In the genomic region with DNA sequence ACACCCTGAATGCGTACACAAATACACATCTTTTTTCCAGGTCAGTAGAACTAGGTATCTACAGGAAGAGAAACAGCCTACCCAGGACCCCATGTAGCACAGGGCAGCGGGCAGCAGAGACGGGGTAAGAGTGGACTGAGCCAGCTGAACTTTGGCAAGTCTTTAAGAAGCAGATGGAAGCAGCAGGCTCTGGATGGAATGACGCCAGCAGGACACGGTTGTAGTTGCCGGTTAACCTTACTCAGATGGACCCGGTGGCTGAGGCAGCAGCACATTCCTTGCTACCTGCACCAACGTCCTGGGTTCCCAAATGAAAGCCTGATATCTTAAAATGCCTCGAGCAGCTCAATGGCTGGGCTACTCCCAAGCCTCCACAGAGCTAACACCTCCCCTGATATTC, we compare ENCODE assay signal across 10 mouse cellular contexts. TPM values are rescaled to one million over a fixed set of nuclear protein-coding genes. Genes with fewer than 3 reads are reported as not detected.
DNase-seq lines count a peak whose midpoint lies in the region; ATAC-seq and TF ChIP-seq lines count a peak whose summit lies in the region.
"Had no signal": no experiment of that assay in that cellular context is flagged by ENCODE, and none has a peak within 500 bp of the region (broad histone marks: within the 10 kb centered on the region; RNA-seq: fewer than 3 reads in every experiment).

No protein-coding gene starts in this region.

- H3K4me2 ChIP-seq in midbrain, postnatal 0 days (ENCODE audit: low read depth, low read length, poor library complexity, severe bottlenecking) = no peak overlapping the region
- H3K4me2 ChIP-seq in midbrain, embryonic 16.5 days (ENCODE audit: low read length) = no peak overlapping the region
- no peak overlapping the region for H3K4me2 ChIP-seq in intestine, postnatal 0 days (replicated peaks; ENCODE audit: low read depth)
- H3K4me2 ChIP-seq: liver, embryonic 15.5 days had no signal

- WGBS in midbrain, postnatal 0 days = 61% methylated on average over 9 of the region's 9 CpGs
- 69% methylated on average over 9 of the region's 9 CpGs for WGBS in midbrain, embryonic 16.5 days
- WGBS in intestine, postnatal 0 days = 74% methylated on average over 9 of the region's 9 CpGs

- peaks cover 16% of the 10 kb centered on the region for H3K36me3 ChIP-seq in midbrain, postnatal 0 days (ENCODE audit: insufficient read depth, low read length)
- peaks cover 17% of the 10 kb centered on the region for H3K36me3 ChIP-seq in midbrain, embryonic 16.5 days (ENCODE audit: control insufficient read depth, insufficient read depth, low read length)
- H3K36me3 ChIP-seq in intestine, postnatal 0 days (ENCODE audit: control insufficient read depth, insufficient read depth) = peaks cover 34% of the 10 kb centered on the region

- H3K27ac ChIP-seq in midbrain, postnatal 0 days (ENCODE audit: low read depth, low read length) = no peak overlapping the region
- no peak overlapping the region; the same call in 1 of the 2 replicates for H3K27ac ChIP-seq in midbrain, embryonic 16.5 days (ENCODE audit: low read length)
- no peak overlapping the region for H3K27ac ChIP-seq in intestine, postnatal 0 days (ENCODE audit: low read depth, low read length)
- H3K27ac ChIP-seq: liver, embryonic 15.5 days had no signal

- TF ChIP-seq CTCF in midbrain, postnatal 0 days (IDR thresholded peaks at IDR 0.05) = no peak
- no peak for TF ChIP-seq CTCF in intestine, postnatal 0 days (IDR thresholded peaks at IDR 0.05; ENCODE audit: low read depth)

- no peaks in the 10 kb centered on the region for H3K9me3 ChIP-seq in midbrain, postnatal 0 days (ENCODE audit: low read length)
- H3K9me3 ChIP-seq in midbrain, embryonic 16.5 days (replicated peaks; ENCODE audit: control insufficient read depth, low read length, poor library complexity, severe bottlenecking) = no peaks in the 10 kb centered on the region
- no peaks in the 10 kb centered on the region for H3K9me3 ChIP-seq in intestine, postnatal 0 days (ENCODE audit: control insufficient read depth)
- H3K9me3 ChIP-seq: liver, embryonic 15.5 days had no signal

- no peak for ATAC-seq in midbrain, postnatal 0 days (ENCODE audit: low FRiP score)
- no peak for ATAC-seq in midbrain, embryonic 16.5 days
- no peak; the same call in 1 of the 2 replicates for ATAC-seq in intestine, postnatal 0 days
- ATAC-seq: CD4-positive, CD25-positive, alpha-beta regulatory T cell, adult 4 months had no signal

- H3K27me3 ChIP-seq in midbrain, postnatal 0 days (ENCODE audit: insufficient read depth, low read length) = no peaks in the 10 kb centered on the region
- no peaks in the 10 kb centered on the region for H3K27me3 ChIP-seq in midbrain, embryonic 16.5 days (ENCODE audit: control insufficient read depth, insufficient read depth, low read depth, low read length)
- no peaks in the 10 kb centered on the region for H3K27me3 ChIP-seq in intestine, postnatal 0 days (replicated peaks; ENCODE audit: control insufficient read depth, insufficient read depth, low read length)
- H3K27me3 ChIP-seq: liver, embryonic 15.5 days had no signal

- no peak overlapping the region for H3K4me3 ChIP-seq in midbrain, postnatal 0 days (ENCODE audit: low read depth, low read length)
- no peak overlapping the region for H3K4me3 ChIP-seq in midbrain, embryonic 16.5 days (ENCODE audit: low read depth, low read length)
- H3K4me3 ChIP-seq in intestine, postnatal 0 days (ENCODE audit: low read depth, low read length) = no peak overlapping the region
- H3K4me3 ChIP-seq: liver, embryonic 15.5 days had no signal

- intact Hi-C loops in gastrocnemius, postnatal 14 days (cut with DNase I; ENCODE audit: low total_unique reads) = no loop called here

- no peak overlapping the region for H3K9ac ChIP-seq in midbrain, postnatal 0 days (replicated peaks; ENCODE audit: low read length, poor library complexity, severe bottlenecking)
- no peak overlapping the region for H3K9ac ChIP-seq in midbrain, embryonic 16.5 days (ENCODE audit: low read depth, low read length)
- H3K9ac ChIP-seq in intestine, postnatal 0 days (ENCODE audit: low read depth, low read length) = no peak overlapping the region
- H3K9ac ChIP-seq: liver, embryonic 15.5 days had no signal

- no peaks in the 10 kb centered on the region for H3K4me1 ChIP-seq in midbrain, postnatal 0 days (ENCODE audit: insufficient read depth, low read length)
- H3K4me1 ChIP-seq in midbrain, embryonic 16.5 days (ENCODE audit: control insufficient read depth, insufficient read depth, low read length) = no peaks in the 10 kb centered on the region
- no peaks in the 10 kb centered on the region for H3K4me1 ChIP-seq in intestine, postnatal 0 days (replicated peaks; ENCODE audit: control insufficient read depth, insufficient read depth, low read length)
- H3K4me1 ChIP-seq: liver, embryonic 15.5 days had no signal

- peak; percentile 53 for DNase-seq in gastrocnemius, postnatal 14 days
- no peak for DNase-seq in gastrocnemius, adult 8-10 months (ENCODE audit: low spot score in 2 of 2)
- peak; percentile 63 for DNase-seq in midbrain, postnatal 0 days (ENCODE audit: low spot score)
- DNase-seq in cerebellum, postnatal 10 days = peak; percentile 95 to 96
- DNase-seq in lung, postnatal 36 days = peak; percentile 29
- DNase-seq in T-cell, adult 2 months (ENCODE audit: low spot score) = no peak

RNA-seq across cellular contexts. Expression of gene Srprb, which starts 15.2 kb away (rescaled TPM):
- 10 to 100 TPM; 13.8 to 16.6 TPM for total RNA-seq in gastrocnemius, postnatal 14 days (2021)
- 10 to 100 TPM; 15.1 to 18.3 (median 16.9) TPM for total RNA-seq in gastrocnemius, adult 8-10 months (2022)
- total RNA-seq in midbrain, postnatal 0 days (2014; rRNA removed) = 50.7 and 52.5 TPM in 2 replicates
- 44.5 and 49.7 TPM in 2 replicates for polyA plus RNA-seq in midbrain, postnatal 0 days (2015; fragmentation: Nextera tagmentation; extraction: Ambion mirVana)
- 56.0 and 60.7 TPM in 2 replicates for polyA plus RNA-seq in midbrain, embryonic 16.5 days (2015; fragmentation: Nextera tagmentation; extraction: Ambion mirVana)
- polyA plus RNA-seq in intestine, postnatal 0 days (2015; fragmentation: Nextera tagmentation; extraction: Ambion mirVana) = 20.7 and 21.4 TPM in 2 replicates

RNA-seq across cellular contexts. Expression of gene Gm20425, which starts 43.4 kb away (rescaled TPM):
- total RNA-seq in gastrocnemius, postnatal 14 days (2021) = 1 to 10 TPM; 2.8 to 3.2 TPM
- 1 to 10 TPM; 2.0 to 6.9 (median 3.6) TPM for total RNA-seq in gastrocnemius, adult 8-10 months (2022)
- 3.0 TPM in 1 of 2 replicates, not detected in the other for total RNA-seq in midbrain, postnatal 0 days (2014; rRNA removed)
- polyA plus RNA-seq in midbrain, postnatal 0 days (2015; fragmentation: Nextera tagmentation; extraction: Ambion mirVana) = 2.1 and 4.5 TPM in 2 replicates
- polyA plus RNA-seq in midbrain, embryonic 16.5 days (2015; fragmentation: Nextera tagmentation; extraction: Ambion mirVana) = 2.2 and 2.3 TPM in 2 replicates
- 8.9 and 10.0 TPM in 2 replicates for polyA plus RNA-seq in intestine, postnatal 0 days (2015; fragmentation: Nextera tagmentation; extraction: Ambion mirVana)

RNA-seq across cellular contexts. Expression of gene Trf, which starts 43.5 kb away (rescaled TPM):
- 10 to 100 TPM in 1 of 2 experiments, 1 to 10 TPM in 1; 6.1 to 10.4 TPM for total RNA-seq in gastrocnemius, postnatal 14 days (2021)
- 10 to 100 TPM in 3 of 4 experiments, 1 to 10 TPM in 1; 3.2 to 24.7 (median 18.7) TPM for total RNA-seq in gastrocnemius, adult 8-10 months (2022)
- 14.2 and 29.9 TPM in 2 replicates for total RNA-seq in midbrain, postnatal 0 days (2014; rRNA removed)
- 22.5 and 22.7 TPM in 2 replicates for polyA plus RNA-seq in midbrain, postnatal 0 days (2015; fragmentation: Nextera tagmentation; extraction: Ambion mirVana)
- polyA plus RNA-seq in midbrain, embryonic 16.5 days (2015; fragmentation: Nextera tagmentation; extraction: Ambion mirVana) = 23.5 and 26.7 TPM in 2 replicates
- 237 and 245 TPM in 2 replicates for polyA plus RNA-seq in intestine, postnatal 0 days (2015; fragmentation: Nextera tagmentation; extraction: Ambion mirVana)

Comparison
In these comparisons a context has a peak if more than half of its experiments do, and no peak if none do; other contexts are left out.
1. DNase-seq: peak in gastrocnemius, postnatal 14 days (single experiment), midbrain, postnatal 0 days (single experiment), cerebellum, postnatal 10 days (2 of 2) and lung, postnatal 36 days (single experiment); none in gastrocnemius, adult 8-10 months (0 of 2) and T-cell, adult 2 months (single experiment).